Mouse (Mus musculus) heart, embryonic 16.5 days (tissue): ENCODE results near the gene Egfl8. TPM values are rescaled to one million over a fixed set of nuclear protein-coding genes. Genes with fewer than 3 reads are reported as not detected.

Source experiments
- ATAC-seq: fragments of 200-750 bp; cut with Nextera tagmentation; replicated peaks from 2 replicates; pipeline ENCODE4 v1.8.0; 2017; ENCODE audit warnings: moderate number of reproducible peaks; ENCODE audit not compliant: insufficient read depth, low FRiP score; ENCODE audit errors: extremely low read depth
- H3K27ac ChIP-seq: fragments of 300-500 bp; sonication (generic); 2 replicates; pipeline ENCODE4 v1.5.1; 2014; ENCODE audit warnings: mild to moderate bottlenecking, low read length, control low read depth, moderate library complexity
- H3K27me3 ChIP-seq: fragments of 300-500 bp; sonication (generic); 2 replicates; pipeline ENCODE4 v1.6.1; 2014; ENCODE audit warnings: low read length, mixed read lengths; ENCODE audit not compliant: control insufficient read depth, insufficient read depth
- H3K36me3 ChIP-seq: fragments of 300-500 bp; sonication (generic); 2 replicates; pipeline ENCODE4 v1.6.1; 2014; ENCODE audit not compliant: control insufficient read depth, insufficient read depth
- H3K4me1 ChIP-seq: fragments of 300-500 bp; sonication (generic); 2 replicates; pipeline ENCODE4 v1.6.1; 2014; ENCODE audit warnings: low read length, mixed read lengths; ENCODE audit not compliant: control insufficient read depth, insufficient read depth
- H3K4me2 ChIP-seq: fragments of 300-500 bp; sonication (generic); 2 replicates; pipeline ENCODE4 v1.6.1; 2014; ENCODE audit warnings: low read depth, mild to moderate bottlenecking, control low read depth, low read length
- H3K4me3 ChIP-seq: fragments of 300-500 bp; sonication (generic); 2 replicates; pipeline ENCODE4 v1.5.1; 2014; ENCODE audit warnings: mild to moderate bottlenecking, control low read depth, low read length
- H3K9ac ChIP-seq: fragments of 300-500 bp; sonication (generic); 2 replicates; pipeline ENCODE4 v1.6.1; 2014; ENCODE audit warnings: low read length, control low read depth
- H3K9me3 ChIP-seq: fragments of 300-500 bp; sonication (generic); replicated peaks from 2 replicates; pipeline ENCODE4 v1.6.1; 2016; ENCODE audit warnings: low read length; ENCODE audit not compliant: control insufficient read depth
- WGBS: fragments of 180-500 bp; shearing (Covaris S2); extraction: QIAGEN DNeasy Blood & Tissue Kit; methylation state at CpG from one replicate; pipeline ENCODE4 v1.1.7; 2014; 5-methylcytosine and 5-hydroxymethylcytosine counted together
- polyA plus RNA-seq: library from polyadenylated mRNA; unstranded; fragments of >200 nt; fragmentation: Nextera tagmentation; extraction: Ambion mirVana; gene quantifications from 2 replicates; pipeline ENCODE4 v1.2.1, GENCODE M21; 2015

Egfl8 gene
- polyA plus RNA-seq, 1 experiment from 2014 or later: 2.0 TPM

DNA sequence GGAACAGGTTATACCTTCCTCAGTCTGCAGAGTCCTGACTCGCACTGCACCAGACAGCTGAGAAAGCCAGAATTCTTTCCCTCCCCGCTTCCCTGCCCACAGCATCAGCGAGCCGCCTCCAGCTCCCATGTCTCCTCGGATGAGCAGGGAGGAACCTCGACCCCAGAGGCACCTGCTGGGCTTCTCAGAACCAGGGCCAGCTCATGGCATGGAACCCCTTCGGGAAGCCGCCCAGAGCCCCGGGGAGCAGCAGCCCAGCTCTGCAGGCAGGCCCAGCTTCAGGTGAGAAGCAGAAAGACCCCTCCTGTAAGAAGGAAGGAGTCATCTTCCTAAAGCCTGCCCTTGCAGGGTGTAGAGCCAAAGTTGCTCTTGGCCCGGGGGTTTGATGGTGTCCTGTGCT, 36.8 kb upstream of the Egfl8 start:
- ATAC-seq: no peak
- Histone ChIP-seq H3K4me3 (no peak overlapping the region), H3K9me3 (no peaks in the 10 kb centered on the region), H3K4me2 (no peak overlapping the region), H3K27ac (no peak overlapping the region), H3K4me1 (peaks cover 20% of the 10 kb centered on the region), H3K9ac (no peak overlapping the region), H3K27me3 (no peaks in the 10 kb centered on the region), H3K36me3 (peaks cover 15% of the 10 kb centered on the region)
- WGBS: 91% methylated on average over 10 of the region's 10 CpGs

GRCm38 (mm10) chr17:34651507-34652221, 35.9 kb upstream of the Egfl8 start:
- ATAC-seq: no peak
- H3K36me3 ChIP-seq: peaks cover 15% of the 10 kb centered on the region
- H3K27ac ChIP-seq: no peak overlapping the region
- no peaks in the 10 kb centered on the region for H3K27me3 ChIP-seq
- peaks cover 20% of the 10 kb centered on the region for H3K4me1 ChIP-seq
- no peak overlapping the region for H3K4me3 ChIP-seq
- H3K4me2 ChIP-seq: no peak overlapping the region
- WGBS: 50% methylated on average over 19 of the region's 19 CpGs
- H3K9me3 ChIP-seq: no peaks in the 10 kb centered on the region
- H3K9ac ChIP-seq: no peak overlapping the region

DNA sequence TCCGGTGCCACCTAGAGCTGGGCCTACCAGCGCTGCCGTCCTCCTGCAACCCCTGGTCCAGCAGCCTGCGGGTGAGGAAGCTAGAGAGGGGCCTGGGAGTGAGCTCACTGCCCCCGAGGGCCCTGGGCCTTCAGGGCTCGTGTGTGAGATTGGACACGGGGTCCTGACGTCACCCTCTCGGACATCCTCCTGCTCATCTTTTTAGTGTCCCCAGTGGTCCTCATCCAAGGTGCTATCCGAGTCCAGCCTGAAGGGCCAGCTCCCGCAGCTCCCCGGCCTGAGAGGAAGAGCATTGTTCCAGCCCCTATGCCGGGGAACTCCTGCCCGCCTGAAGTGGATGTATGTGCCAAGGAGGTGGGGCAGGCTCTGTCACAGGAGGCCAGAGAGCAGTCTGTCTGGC, 35.0 kb upstream of the Egfl8 start:
- peaks cover 19% of the 10 kb centered on the region for H3K4me1 ChIP-seq
- no peak for ATAC-seq
- H3K9ac ChIP-seq: no peak overlapping the region
- H3K36me3 ChIP-seq: peaks cover 15% of the 10 kb centered on the region
- no peak overlapping the region for H3K27ac ChIP-seq
- H3K4me3 ChIP-seq: no peak overlapping the region
- no peak overlapping the region for H3K4me2 ChIP-seq
- 89% methylated on average over 14 of the region's 14 CpGs for whole genome bisulfite sequencing
- no peaks in the 10 kb centered on the region for H3K9me3 ChIP-seq
- H3K27me3 ChIP-seq: no peaks in the 10 kb centered on the region

DNA sequence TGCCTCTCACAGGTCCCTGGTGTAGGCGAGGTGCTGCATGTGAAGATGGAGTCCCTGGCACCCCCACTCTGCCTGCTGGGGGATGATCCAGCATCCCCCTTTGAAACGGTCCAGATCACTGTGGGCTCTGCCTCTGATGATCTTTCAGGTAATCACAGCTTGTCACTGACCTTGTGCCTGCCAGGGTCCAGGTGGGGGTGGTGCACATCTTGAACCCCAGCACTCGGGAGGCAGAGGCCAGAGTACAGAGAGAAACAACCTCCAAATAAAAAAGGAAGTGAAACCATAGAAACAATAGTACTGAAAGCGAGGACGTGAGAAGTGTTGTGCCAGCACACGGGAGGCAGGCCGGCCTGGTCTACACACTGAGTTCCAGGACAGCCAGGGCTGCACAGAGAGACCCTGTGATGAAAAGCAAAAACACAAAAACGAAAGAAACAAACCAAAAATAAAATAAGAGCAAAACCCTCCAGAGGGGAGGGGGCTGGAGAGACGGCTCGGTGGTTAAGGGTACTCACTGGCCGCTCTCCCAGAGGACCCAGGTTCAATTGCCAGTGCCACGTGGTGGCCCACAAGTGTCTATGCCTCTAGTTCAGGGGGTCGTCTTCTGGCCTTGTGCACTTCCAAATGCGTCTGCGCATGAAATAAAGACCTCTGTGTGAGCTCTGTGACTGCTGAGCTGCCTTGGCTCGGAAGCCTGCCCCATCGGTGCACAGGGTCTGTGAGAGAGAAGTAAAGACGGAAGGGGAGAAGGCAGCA, 33.5 kb upstream of the Egfl8 start:
- Histone ChIP-seq H3K4me2 (no peak overlapping the region), H3K27me3 (no peaks in the 10 kb centered on the region), H3K4me3 (no peak overlapping the region), H3K9ac (no peak overlapping the region), H3K9me3 (no peaks in the 10 kb centered on the region), H3K36me3 (peaks cover 15% of the 10 kb centered on the region), H3K4me1 (peaks cover 18% of the 10 kb centered on the region), H3K27ac (no peak overlapping the region)
- WGBS: 86% methylated on average over 18 of the region's 18 CpGs
- no peak for ATAC-seq

DNA sequence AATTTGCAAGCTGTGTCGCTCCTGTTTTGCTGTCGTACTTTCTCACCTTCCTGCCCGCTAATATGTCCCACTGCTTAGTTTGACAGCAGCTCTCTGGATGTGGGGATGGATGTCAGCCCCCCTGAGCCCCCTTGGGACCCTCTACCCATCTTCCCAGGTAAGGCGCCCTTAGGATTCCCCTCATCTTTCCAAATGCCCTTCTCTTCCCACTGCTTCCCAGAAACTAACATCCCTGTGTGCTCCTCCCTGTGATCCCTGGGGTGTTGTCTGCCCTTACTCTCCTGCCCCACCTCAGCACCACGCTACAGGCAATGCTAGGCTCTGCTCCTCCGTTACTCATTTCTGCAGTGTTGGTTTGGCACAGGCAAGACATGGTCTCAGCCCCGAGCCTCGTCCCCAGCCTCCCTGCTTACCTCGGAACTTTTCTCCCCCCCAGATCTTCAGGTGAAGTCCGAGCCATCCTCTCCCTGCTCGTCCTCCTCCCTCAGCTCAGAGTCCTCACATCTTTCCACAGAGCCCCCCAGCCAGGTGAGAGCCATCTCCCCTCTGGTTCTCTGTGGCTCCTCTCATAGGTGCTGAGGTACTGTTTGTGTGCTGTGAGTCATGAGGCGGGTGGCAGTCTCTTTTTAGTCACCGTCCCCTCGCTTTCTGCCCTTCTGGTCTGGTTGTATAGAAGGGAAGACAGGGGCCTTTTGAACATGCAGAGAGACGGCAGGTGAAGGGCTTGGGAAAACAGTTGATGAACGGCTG, 32.5 kb upstream of the Egfl8 start:
- H3K4me1 ChIP-seq: peaks cover 18% of the 10 kb centered on the region
- 83% methylated on average over 16 of the region's 16 CpGs for WGBS
- no peaks in the 10 kb centered on the region for H3K27me3 ChIP-seq
- peaks cover 12% of the 10 kb centered on the region for H3K36me3 ChIP-seq
- peak overlapping the region; percentile 90 for H3K4me2 ChIP-seq
- H3K4me3 ChIP-seq: no peak overlapping the region
- no peak for ATAC-seq
- no peaks in the 10 kb centered on the region for H3K9me3 ChIP-seq
- no peak overlapping the region for H3K27ac ChIP-seq
- no peak overlapping the region for H3K9ac ChIP-seq

- Histone ChIP-seq H3K4me1 (peaks cover 18% of the 10 kb centered on the region), H3K9me3 (no peaks in the 10 kb centered on the region), H3K27ac (peak within 1 kb of the TSS; percentile 69), H3K27me3 (no peaks in the 10 kb centered on the region), H3K4me3 (peak within 1 kb of the TSS; percentile 94), H3K36me3 (peaks cover 7% of the 10 kb centered on the region), H3K4me2 (peak within 1 kb of the TSS; percentile 90), H3K9ac (peak within 1 kb of the TSS; percentile 94)
- WGBS: 1% methylated on average over 66 of the region's 66 CpGs
- ATAC-seq: peak; percentile 97
Observed at GRCm38 (mm10) chr17:34646906-34647787, 31.4 kb upstream of the Egfl8 start, which contains the start of gene Atf6b. Gene Atf6b (plus strand): TSS chr17:34647146.

DNA sequence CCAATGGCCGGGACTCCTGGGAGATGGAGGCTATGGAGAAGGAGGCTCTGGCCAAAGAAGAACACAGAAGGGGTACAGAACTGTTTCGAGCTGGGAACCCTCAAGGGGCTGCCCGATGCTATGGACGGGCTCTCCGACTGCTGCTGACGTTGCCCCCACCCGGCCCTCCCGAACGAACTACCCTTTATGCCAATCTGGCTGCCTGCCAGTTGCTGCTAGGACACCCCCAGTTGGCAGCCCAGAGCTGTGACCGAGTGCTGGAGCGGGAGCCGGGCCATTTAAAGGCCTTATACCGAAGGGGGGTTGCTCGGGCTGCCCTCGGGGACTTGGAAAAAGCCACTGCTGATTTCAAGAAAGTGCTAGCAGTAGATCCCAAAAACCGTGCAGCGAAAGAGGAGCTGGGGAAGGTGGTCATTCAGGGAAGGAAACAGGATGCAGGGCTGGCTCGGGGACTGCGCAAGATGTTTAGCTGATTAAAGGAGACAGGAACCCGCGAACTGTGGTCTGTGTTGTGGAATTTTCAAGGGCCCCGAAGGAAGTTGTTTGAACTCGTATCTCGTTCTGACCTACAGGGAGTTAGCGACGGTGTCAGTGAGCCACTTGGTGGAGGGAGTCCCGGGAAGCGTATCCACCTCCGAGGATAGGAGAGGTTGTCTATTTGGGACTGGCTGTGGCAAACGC, 30.2 kb upstream of the Egfl8 start:
- H3K36me3 ChIP-seq: no peaks in the 10 kb centered on the region
- no peak overlapping the region for H3K9ac ChIP-seq
- no peaks in the 10 kb centered on the region for H3K27me3 ChIP-seq
- no peak for ATAC-seq
- peaks cover 23% of the 10 kb centered on the region for H3K4me1 ChIP-seq
- no peaks in the 10 kb centered on the region for H3K9me3 ChIP-seq
- peak overlapping the region; percentile 11; the same call in 1 of the 2 replicates for H3K4me2 ChIP-seq
- no peak overlapping the region for H3K4me3 ChIP-seq
- WGBS: 80% methylated on average over 30 of the region's 30 CpGs
- H3K27ac ChIP-seq: no peak overlapping the region

DNA sequence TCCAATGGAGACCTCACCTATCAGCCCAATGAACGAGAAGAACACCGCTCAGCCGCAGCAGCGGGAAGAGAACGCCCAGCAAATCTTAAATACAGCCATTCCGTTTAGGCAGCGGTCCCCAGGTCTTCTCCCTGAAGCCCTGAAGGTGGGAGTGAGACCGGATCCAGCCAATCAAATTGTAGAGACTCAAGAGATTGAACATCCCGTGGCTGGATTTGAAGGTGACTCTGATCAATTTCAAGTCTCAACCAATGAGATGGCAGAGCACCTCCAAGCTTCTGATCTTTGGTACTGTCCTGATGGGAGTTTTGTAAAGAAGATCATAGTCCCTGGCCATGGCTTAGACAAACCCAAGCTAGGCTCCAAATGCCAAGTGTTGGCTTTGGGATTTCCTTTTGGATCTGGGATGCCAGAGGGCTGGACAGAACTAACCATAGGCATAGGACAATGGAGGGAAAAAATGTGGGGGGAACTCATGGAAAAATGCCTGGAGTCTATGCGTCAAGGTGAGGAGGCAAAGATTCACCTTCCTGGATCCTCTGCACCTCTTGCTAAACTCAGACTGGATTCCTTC, 29.6 kb upstream of the Egfl8 start:
- no peaks in the 10 kb centered on the region for H3K36me3 ChIP-seq
- no peaks in the 10 kb centered on the region for H3K27me3 ChIP-seq
- peak overlapping the region; percentile 74 for H3K4me3 ChIP-seq
- H3K4me1 ChIP-seq: peaks cover 27% of the 10 kb centered on the region
- H3K4me2 ChIP-seq: peak overlapping the region; percentile 78
- H3K9ac ChIP-seq: peak overlapping the region; percentile 83
- 38% methylated on average over 10 of the region's 10 CpGs for WGBS
- 0 out of 2 replicates have a peak overlapping the region, but pooled peaks have one; percentile 37 for H3K27ac ChIP-seq
- H3K9me3 ChIP-seq: no peaks in the 10 kb centered on the region
- no peak for ATAC-seq
